Mouse (Mus musculus) liver, embryonic 13.5 days (tissue): ENCODE results near the gene Rpl7l1. TPM values are rescaled to one million over a fixed set of nuclear protein-coding genes. Genes with fewer than 3 reads are reported as not detected.

Source experiments
- ATAC-seq: fragments of 200-750 bp; cut with Nextera tagmentation; 2 replicates; pipeline ENCODE4 v1.8.0; 2017; ENCODE audit warnings: low read depth, mild to moderate bottlenecking, moderate number of reproducible peaks, moderate library complexity
- DNase-seq: peaks from one replicate; pipeline ENCODE4 v3.0.0; 2022
- H3K27ac ChIP-seq: fragments of 300-500 bp; sonication (generic); 2 replicates; pipeline ENCODE4 v1.5.1; 2015; ENCODE audit warnings: moderate library complexity, mild to moderate bottlenecking, inconsistent platforms
- H3K27me3 ChIP-seq: fragments of 300-500 bp; sonication (generic); 2 replicates; pipeline ENCODE4 v1.6.1; 2015; ENCODE audit warnings: mild to moderate bottlenecking, inconsistent platforms
- H3K36me3 ChIP-seq: fragments of 300-500 bp; sonication (generic); 2 replicates; pipeline ENCODE4 v1.6.1; 2015; ENCODE audit warnings: mild to moderate bottlenecking, inconsistent platforms
- H3K4me1 ChIP-seq: fragments of 300-500 bp; sonication (generic); replicated peaks from 2 replicates; pipeline ENCODE4 v1.6.1; 2015; ENCODE audit warnings: inconsistent platforms
- H3K4me2 ChIP-seq: fragments of 300-500 bp; sonication (generic); 2 replicates; pipeline ENCODE4 v1.6.1; 2015; ENCODE audit warnings: inconsistent platforms, mild to moderate bottlenecking, moderate library complexity
- H3K4me3 ChIP-seq: fragments of 300-500 bp; sonication (generic); replicated peaks from 2 replicates; pipeline ENCODE4 v1.5.1; 2015; ENCODE audit warnings: mild to moderate bottlenecking, inconsistent platforms
- H3K9ac ChIP-seq: fragments of 300-500 bp; sonication (generic); 2 replicates; pipeline ENCODE4 v1.6.1; 2015; ENCODE audit warnings: mild to moderate bottlenecking, inconsistent platforms
- H3K9me3 ChIP-seq: fragments of 300-500 bp; sonication (generic); replicated peaks from 2 replicates; pipeline ENCODE4 v1.6.1; 2016; ENCODE audit warnings: inconsistent platforms
- WGBS: fragments of 180-500 bp; shearing (Covaris S2); methylation state at CpG from one replicate; pipeline ENCODE4 v1.1.7; 2015; ENCODE audit not compliant: insufficient replicate concordance; 5-methylcytosine and 5-hydroxymethylcytosine counted together
- polyA plus RNA-seq: library from polyadenylated mRNA; unstranded; fragments of >200 nt; fragmentation: Nextera tagmentation; extraction: Ambion mirVana; gene quantifications from 2 replicates; pipeline ENCODE4 v1.2.1, GENCODE M21; 2015

Gene Rpl7l1
- polyA plus RNA-seq, 1 experiment from 2014 or later, result 108 TPM

DNA sequence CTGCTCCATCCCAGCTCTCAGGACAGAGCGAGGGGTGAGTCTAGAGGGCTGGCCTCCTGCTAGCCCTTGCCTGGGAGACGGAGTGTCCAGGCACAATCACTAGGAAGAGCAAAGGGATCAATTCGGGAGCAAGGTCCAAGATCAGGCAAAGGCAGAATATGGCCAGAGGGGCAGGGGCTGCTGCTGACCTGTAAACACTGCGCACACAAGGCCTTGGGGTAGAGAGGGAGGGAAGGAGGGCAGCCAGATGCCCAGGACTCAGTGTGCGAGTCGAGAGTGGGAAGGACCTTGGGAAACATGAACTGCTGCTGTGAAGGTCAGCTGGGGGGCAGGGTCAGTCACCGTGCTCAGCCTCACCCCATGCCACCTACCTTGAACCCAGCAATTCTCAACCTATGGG, 47.2 kb downstream of the Rpl7l1 start:
- no peak overlapping the region for H3K4me2 ChIP-seq
- no peak overlapping the region for H3K4me3 ChIP-seq
- ATAC-seq (peak; percentile 65), DNase-seq (no peak)
- no peak overlapping the region for H3K9ac ChIP-seq
- no peaks in the 10 kb centered on the region for H3K27me3 ChIP-seq
- peaks cover 15% of the 10 kb centered on the region for H3K4me1 ChIP-seq
- WGBS, result 66% methylated on average over 7 of the region's 7 CpGs
- H3K27ac ChIP-seq, result peak overlapping the region; percentile 50
- no peaks in the 10 kb centered on the region for H3K9me3 ChIP-seq
- H3K36me3 ChIP-seq, result peaks cover 33% of the 10 kb centered on the region

DNA sequence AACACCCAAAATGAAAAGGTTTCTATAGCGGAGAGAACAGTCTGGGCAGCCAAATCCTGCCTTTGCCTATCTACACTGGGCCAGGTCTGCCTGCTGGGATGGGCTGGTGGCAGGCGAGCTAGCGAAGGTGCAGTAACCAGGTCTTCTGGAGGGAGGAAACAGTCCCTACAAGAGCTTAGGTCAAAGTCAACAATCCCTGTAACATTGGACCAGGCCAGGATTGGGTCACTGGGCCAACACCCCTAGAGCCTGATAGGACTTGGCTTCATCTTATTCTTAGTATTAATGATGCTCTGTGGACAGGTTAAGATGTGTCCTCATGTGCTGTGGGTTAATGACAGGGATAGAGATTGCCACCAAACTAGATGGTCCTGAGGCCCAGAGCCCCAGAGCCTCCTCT, 48.4 kb downstream of the Rpl7l1 start:
- H3K27ac ChIP-seq, result peak overlapping the region; percentile 50; the same call in 1 of the 2 replicates
- ATAC-seq, result no peak

DNA sequence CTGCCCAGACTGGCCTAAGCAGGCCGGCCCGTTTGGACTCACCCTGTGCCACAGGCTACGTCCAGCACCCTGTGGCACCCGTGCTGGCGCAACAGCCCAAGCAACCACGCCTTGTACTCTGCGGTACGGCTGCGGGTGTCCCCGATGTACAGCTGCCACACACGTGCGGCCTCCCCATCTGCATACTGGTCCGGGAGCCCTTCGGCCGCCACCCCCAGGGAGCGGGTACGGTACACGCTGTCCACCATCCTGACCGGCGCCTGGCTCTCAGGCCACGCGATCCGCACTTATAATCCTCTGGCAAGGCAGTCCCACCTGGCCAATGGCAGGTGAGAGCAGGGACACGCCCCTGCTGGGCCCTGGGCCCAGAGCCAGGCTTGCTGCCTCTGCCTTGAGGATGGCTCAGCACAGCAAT, 53.6 kb downstream of the Rpl7l1 start, which contains the start of gene Gnmt:
Gene Gnmt (minus strand): TSS at position 265 of the 415 bp plus-strand sequence.
- H3K9ac ChIP-seq, result peak within 1 kb of the TSS; percentile 49; the same call in 1 of the 2 replicates
- DNase-seq (no peak), ATAC-seq (peak; percentile 59)
- H3K36me3 ChIP-seq, result peaks cover 19% of the 10 kb centered on the region
- 32% methylated on average over 24 of the region's 24 CpGs for WGBS
- no peak within 1 kb of the TSS for H3K27ac ChIP-seq
- peaks cover 4% of the 10 kb centered on the region; the same call in 1 of the 2 replicates for H3K4me1 ChIP-seq
- no peaks in the 10 kb centered on the region for H3K9me3 ChIP-seq
- peak within 1 kb of the TSS; percentile 37 for H3K4me3 ChIP-seq
- H3K4me2 ChIP-seq, result peak within 1 kb of the TSS; percentile 49
- peaks cover 18% of the 10 kb centered on the region for H3K27me3 ChIP-seq

More for the DNA sequence above, 48.4 kb downstream of the Rpl7l1 start:
- H3K4me3 ChIP-seq, result no peak overlapping the region
- no peak for DNase-seq
- WGBS, result 71% methylated on average over 3 of the region's 3 CpGs
- H3K4me1 ChIP-seq, result peaks cover 15% of the 10 kb centered on the region
- H3K9me3 ChIP-seq, result no peaks in the 10 kb centered on the region
- peaks cover 7% of the 10 kb centered on the region for H3K27me3 ChIP-seq
- H3K36me3 ChIP-seq, result peaks cover 33% of the 10 kb centered on the region
- no peak overlapping the region for H3K9ac ChIP-seq
- no peak overlapping the region for H3K4me2 ChIP-seq

DNA sequence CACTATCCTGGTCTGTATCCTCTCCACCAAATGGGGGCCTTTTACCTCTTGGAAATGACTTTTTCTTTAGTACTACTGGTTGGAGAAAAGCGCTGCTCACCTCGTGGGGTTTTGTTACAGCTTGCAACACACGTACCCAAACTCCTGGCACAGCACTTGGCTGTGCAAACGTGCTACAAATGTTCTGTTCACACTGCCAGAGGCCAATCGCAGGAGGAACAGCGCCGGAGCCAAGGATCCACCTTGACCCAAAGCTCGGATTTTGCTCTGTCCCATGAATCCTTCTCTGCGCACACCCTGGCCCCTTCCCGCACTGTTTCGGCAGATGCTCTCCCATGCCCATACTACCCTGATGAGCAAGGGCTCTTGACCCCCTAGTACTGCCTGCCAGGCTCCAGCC, 54.0 kb downstream of the Rpl7l1 start:
- H3K9me3 ChIP-seq, result no peaks in the 10 kb centered on the region
- 56% methylated on average over 11 of the region's 11 CpGs for WGBS
- no peak for DNase-seq
- peak overlapping the region; percentile 37 for H3K4me3 ChIP-seq
- H3K4me1 ChIP-seq, result peaks cover 3% of the 10 kb centered on the region; the same call in 1 of the 2 replicates
- H3K36me3 ChIP-seq, result peaks cover 23% of the 10 kb centered on the region
- no peak overlapping the region for H3K27ac ChIP-seq
- peak overlapping the region; percentile 49; the same call in 1 of the 2 replicates for H3K9ac ChIP-seq
- no peak for ATAC-seq
- peak overlapping the region; percentile 49 for H3K4me2 ChIP-seq
- H3K27me3 ChIP-seq, result peaks cover 18% of the 10 kb centered on the region

- Histone ChIP-seq H3K9ac (no peak overlapping the region), H3K27ac (no peak overlapping the region), H3K27me3 (peaks cover 18% of the 10 kb centered on the region), H3K4me2 (0 out of 2 replicates have a peak overlapping the region, but pooled peaks have one; percentile 49), H3K36me3 (peaks cover 26% of the 10 kb centered on the region), H3K9me3 (no peaks in the 10 kb centered on the region), H3K4me3 (no peak overlapping the region), H3K4me1 (peaks cover 3% of the 10 kb centered on the region; the same call in 1 of the 2 replicates)
- 35% methylated on average over 6 of the region's 6 CpGs for WGBS
- DNase-seq (no peak), ATAC-seq (no peak)
These were observed 54.5 kb downstream of the Rpl7l1 start for GRCm38 (mm10) chr17:46728021-46728420.

GRCm38 (mm10) chr17:46727271-46727670, 55.2 kb downstream of the Rpl7l1 start:
- 85% methylated on average over 11 of the region's 11 CpGs for WGBS
- H3K9ac ChIP-seq, result no peak overlapping the region
- H3K4me3 ChIP-seq, result no peak overlapping the region
- peaks cover 18% of the 10 kb centered on the region for H3K27me3 ChIP-seq
- H3K27ac ChIP-seq, result no peak overlapping the region
- no peaks in the 10 kb centered on the region for H3K9me3 ChIP-seq
- peaks cover 3% of the 10 kb centered on the region; the same call in 1 of the 2 replicates for H3K4me1 ChIP-seq
- H3K4me2 ChIP-seq, result no peak overlapping the region
- H3K36me3 ChIP-seq, result peaks cover 28% of the 10 kb centered on the region
- ATAC-seq (no peak), DNase-seq (no peak)

GRCm38 (mm10) chr17:46725731-46726645, 56.5 kb downstream of the Rpl7l1 start:
- 81% methylated on average over 26 of the region's 26 CpGs for WGBS
- H3K36me3 ChIP-seq, result peaks cover 41% of the 10 kb centered on the region

GRCm38 (mm10) chr17:46725273-46725672, 57.2 kb downstream of the Rpl7l1 start:
- DNase-seq (no peak), ATAC-seq (no peak)

More at GRCm38 (mm10) chr17:46725731-46726645, 56.5 kb downstream of the Rpl7l1 start:
- Histone ChIP-seq H3K4me3 (no peak overlapping the region), H3K27me3 (peaks cover 18% of the 10 kb centered on the region), H3K4me2 (no peak overlapping the region), H3K9me3 (no peaks in the 10 kb centered on the region), H3K9ac (no peak overlapping the region), H3K27ac (no peak overlapping the region), H3K4me1 (peaks cover 3% of the 10 kb centered on the region; the same call in 1 of the 2 replicates)
- DNase-seq (no peak), ATAC-seq (no peak)

DNA sequence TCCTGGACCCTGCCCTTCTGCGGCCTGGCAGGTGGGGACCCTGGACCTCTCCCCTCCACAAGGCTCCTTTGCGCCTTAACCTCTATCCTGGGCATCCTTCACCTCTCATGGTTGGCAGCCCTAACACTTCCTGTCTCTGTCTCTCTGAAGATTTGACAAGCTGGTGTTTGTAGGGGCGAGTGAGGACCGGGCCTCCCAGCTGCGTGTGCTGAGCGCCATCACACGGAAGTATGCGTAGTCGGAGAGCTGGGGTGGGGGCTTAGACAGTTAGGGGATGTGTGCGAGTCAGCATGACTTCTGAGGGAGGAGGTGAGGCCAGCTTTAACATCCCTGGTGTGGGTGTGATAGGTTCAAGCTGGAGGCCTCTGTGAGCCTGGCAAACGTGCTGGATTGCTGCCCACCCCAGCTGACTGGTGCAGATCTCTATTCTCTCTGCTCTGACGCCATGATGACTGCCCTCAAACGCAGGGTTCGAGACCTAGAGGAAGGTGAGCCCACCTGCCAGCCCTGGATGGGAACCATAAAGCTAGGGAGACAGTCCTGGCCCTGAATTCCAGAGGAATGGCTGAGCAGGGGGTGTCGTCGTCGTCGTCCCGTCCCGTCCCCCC, 57.9 kb downstream of the Rpl7l1 start:
- H3K9me3 ChIP-seq, result no peaks in the 10 kb centered on the region
- ATAC-seq (no peak), DNase-seq (no peak)
- 80% methylated on average over 20 of the region's 20 CpGs for WGBS
- no peak overlapping the region for H3K4me3 ChIP-seq
- no peak overlapping the region for H3K9ac ChIP-seq
- H3K36me3 ChIP-seq, result peaks cover 41% of the 10 kb centered on the region
- no peak overlapping the region for H3K27ac ChIP-seq
- H3K4me2 ChIP-seq, result no peak overlapping the region
- peaks cover 16% of the 10 kb centered on the region for H3K27me3 ChIP-seq
- peaks cover 3% of the 10 kb centered on the region; the same call in 1 of the 2 replicates for H3K4me1 ChIP-seq

More at GRCm38 (mm10) chr17:46725273-46725672, 57.2 kb downstream of the Rpl7l1 start:
- Histone ChIP-seq H3K9ac (no peak overlapping the region), H3K4me1 (peaks cover 3% of the 10 kb centered on the region; the same call in 1 of the 2 replicates), H3K27ac (no peak overlapping the region), H3K27me3 (peaks cover 18% of the 10 kb centered on the region), H3K9me3 (no peaks in the 10 kb centered on the region), H3K36me3 (peaks cover 41% of the 10 kb centered on the region), H3K4me2 (no peak overlapping the region), H3K4me3 (no peak overlapping the region)
- 67% methylated on average over 9 of the region's 9 CpGs for WGBS
